Mouse (Mus musculus) forebrain, embryonic 15.5 days (tissue): Measurements from ENCODE around the gene Tmem106c. TPM values are rescaled to one million over a fixed set of nuclear protein-coding genes. Genes with fewer than 3 reads are reported as not detected.

Source experiments
- ATAC-seq: fragments of 200-750 bp; cut with Nextera tagmentation; replicated peaks from 2 replicates; pipeline ENCODE4 v1.8.0; 2017; ENCODE audit warnings: mild to moderate bottlenecking, moderate TSS enrichment, moderate library complexity
- H3K27ac ChIP-seq: fragments of 300-500 bp; sonication (generic); replicated peaks from 2 replicates; pipeline ENCODE4 v1.5.1; 2015; ENCODE audit warnings: mild to moderate bottlenecking, inconsistent platforms
- H3K27me3 ChIP-seq: fragments of 300-500 bp; sonication (generic); 2 replicates; pipeline ENCODE4 v1.6.1; 2015; ENCODE audit warnings: inconsistent platforms
- H3K36me3 ChIP-seq: fragments of 300-500 bp; sonication (generic); 2 replicates; pipeline ENCODE4 v1.6.1; 2015; ENCODE audit warnings: mild to moderate bottlenecking, inconsistent platforms
- H3K4me1 ChIP-seq: fragments of 300-500 bp; sonication (generic); 2 replicates; pipeline ENCODE4 v1.6.1; 2015; ENCODE audit warnings: inconsistent platforms
- H3K4me2 ChIP-seq: fragments of 300-500 bp; sonication (generic); replicated peaks from 2 replicates; pipeline ENCODE4 v1.6.1; 2015; ENCODE audit warnings: mild to moderate bottlenecking, inconsistent platforms
- H3K4me3 ChIP-seq: fragments of 300-500 bp; sonication (generic); 2 replicates; pipeline ENCODE4 v1.5.1; 2015; ENCODE audit warnings: mild to moderate bottlenecking, inconsistent platforms
- H3K9ac ChIP-seq: fragments of 300-500 bp; sonication (generic); replicated peaks from 2 replicates; pipeline ENCODE4 v1.6.1; 2015; ENCODE audit warnings: mild to moderate bottlenecking, inconsistent platforms
- H3K9me3 ChIP-seq: fragments of 300-500 bp; sonication (generic); 2 replicates; pipeline ENCODE4 v1.6.1; 2016; ENCODE audit warnings: inconsistent platforms
- WGBS: fragments of 180-500 bp; shearing (Covaris S2); methylation state at CpG from one replicate; pipeline ENCODE4 v1.1.7; 2015; ENCODE audit warnings: mixed read lengths; 5-methylcytosine and 5-hydroxymethylcytosine counted together
- polyA plus RNA-seq: library from polyadenylated mRNA; unstranded; fragments of >200 nt; fragmentation: Nextera tagmentation; extraction: Ambion mirVana; gene quantifications from 2 replicates; pipeline ENCODE4 v1.2.1, GENCODE M21; 2015

Tmem106c gene
- polyA plus RNA-seq, 1 experiment from 2014 or later: 66.2 TPM

DNA sequence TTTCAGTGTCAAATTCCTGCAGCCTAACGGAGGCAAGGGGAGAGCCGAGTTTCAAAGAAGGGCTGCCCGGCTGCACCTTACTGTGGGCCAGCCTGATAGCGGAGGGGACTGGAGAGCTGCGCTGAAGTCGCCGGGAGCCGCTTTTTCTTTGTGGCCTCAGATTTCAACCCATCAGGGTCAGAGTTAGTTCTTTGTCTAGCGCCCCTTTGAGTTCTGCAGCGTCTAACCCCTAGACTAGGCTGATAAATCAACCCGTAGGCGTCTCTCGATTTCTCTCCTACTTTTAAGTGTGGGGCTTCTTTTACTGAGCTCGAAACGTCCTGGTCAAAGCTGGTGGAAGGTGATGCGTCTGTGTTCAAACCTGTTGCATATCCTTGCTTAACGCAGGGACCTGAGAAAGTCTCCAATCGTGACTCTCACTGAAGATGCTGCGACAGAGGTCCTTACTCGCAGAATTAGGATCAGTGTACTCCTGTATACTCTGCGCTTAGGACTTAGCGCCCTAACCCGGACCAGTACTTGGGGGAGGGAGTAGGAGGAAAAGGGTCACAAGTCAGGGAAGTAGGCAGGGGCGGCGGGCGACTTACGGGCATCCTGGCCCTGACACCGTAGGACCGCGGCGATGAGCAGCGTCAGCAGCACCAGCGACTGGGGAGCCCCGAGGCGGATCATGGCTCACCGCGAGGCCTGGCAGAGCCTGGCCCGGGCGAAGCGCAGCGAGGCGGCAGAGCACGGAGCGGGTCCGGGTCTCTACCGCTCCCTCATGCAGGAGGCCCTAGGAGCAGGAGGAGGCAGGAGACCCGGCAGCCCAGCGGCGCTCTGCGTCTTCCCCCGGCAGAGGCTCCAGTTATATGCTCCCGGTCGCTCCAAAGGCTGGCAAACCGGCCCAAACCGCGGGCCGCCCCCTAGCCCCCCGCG lies 40.1 kb downstream of the Tmem106c start, which contains the start of gene Col2a1:
Gene Col2a1 (minus strand): TSS at position 874 of the 918 bp plus-strand sequence.
- Histone ChIP-seq H3K9ac (peak within 1 kb of the TSS; percentile 51), H3K36me3 (no peaks in the 10 kb centered on the region), H3K27me3 (peaks cover 37% of the 10 kb centered on the region; the same call in 1 of the 2 replicates), H3K27ac (0 out of 2 replicates have a peak within 1 kb of the TSS, but pooled peaks have one; percentile 31), H3K4me3 (peak within 1 kb of the TSS; percentile 44), H3K9me3 (no peaks in the 10 kb centered on the region), H3K4me2 (peak within 1 kb of the TSS; percentile 66), H3K4me1 (peaks cover 57% of the 10 kb centered on the region)
- peak; percentile 18; the same call in 1 of the 2 replicates for ATAC-seq
- under 1% methylated on average over 56 of the region's 59 CpGs for WGBS

DNA sequence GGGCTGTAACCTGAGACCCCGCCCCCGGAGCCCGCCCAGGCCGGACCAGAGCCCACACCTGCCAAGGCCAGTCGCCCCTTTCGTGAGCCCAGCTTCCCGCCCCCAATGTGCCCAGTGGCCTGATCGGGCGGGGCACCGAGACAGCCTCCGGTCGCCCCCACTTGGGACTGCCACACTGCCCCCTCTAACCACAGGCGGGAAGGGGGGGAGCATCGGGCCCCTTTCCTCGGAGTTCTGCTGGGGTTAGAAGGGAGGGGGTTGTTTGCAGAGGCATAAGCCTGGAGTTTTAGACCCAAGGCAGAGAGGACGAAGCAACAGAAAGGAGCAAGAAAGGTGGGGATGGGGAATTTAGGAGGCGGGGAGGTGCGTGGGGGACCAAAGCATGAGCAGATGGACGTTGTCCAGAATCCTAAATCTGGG lies 40.8 kb downstream of the Tmem106c start:
- H3K4me2 ChIP-seq: peak overlapping the region; percentile 66
- WGBS: 1% methylated on average over 19 of the region's 19 CpGs
- ATAC-seq: no peak

DNA sequence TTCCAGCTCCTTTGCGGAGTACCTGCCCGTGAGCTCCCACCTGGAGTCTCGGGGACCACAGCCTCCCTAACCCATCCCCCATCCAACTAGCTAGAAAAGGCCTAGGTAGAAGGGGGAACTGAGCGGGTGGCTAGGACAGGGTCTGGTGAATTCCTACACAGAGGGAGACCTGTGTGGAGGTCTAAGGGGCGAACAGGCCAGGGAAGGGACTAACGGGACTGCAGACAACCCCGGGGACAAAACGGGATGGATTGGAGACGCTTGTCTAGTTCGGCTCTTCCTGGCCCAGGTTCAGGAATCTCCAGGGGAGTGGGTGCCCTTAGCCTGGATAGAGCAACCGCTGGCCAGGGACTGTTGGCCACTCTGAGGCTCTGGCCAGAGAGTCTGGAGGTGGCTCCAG lies 41.2 kb downstream of the Tmem106c start:
- 16% methylated on average over 11 of the region's 11 CpGs for WGBS
- no peaks in the 10 kb centered on the region for H3K36me3 ChIP-seq
- H3K27ac ChIP-seq: no peak overlapping the region
- H3K9ac ChIP-seq: no peak overlapping the region
- 0 out of 2 replicates have a peak overlapping the region, but pooled peaks have one; percentile 44 for H3K4me3 ChIP-seq
- peaks cover 33% of the 10 kb centered on the region; the same call in 1 of the 2 replicates for H3K27me3 ChIP-seq
- no peaks in the 10 kb centered on the region for H3K9me3 ChIP-seq
- peak overlapping the region; percentile 66 for H3K4me2 ChIP-seq
- peaks cover 51% of the 10 kb centered on the region for H3K4me1 ChIP-seq
- no peak for ATAC-seq

More for the DNA sequence above, 40.8 kb downstream of the Tmem106c start:
- H3K27me3 ChIP-seq: peaks cover 33% of the 10 kb centered on the region; the same call in 1 of the 2 replicates
- no peak overlapping the region for H3K27ac ChIP-seq
- H3K4me1 ChIP-seq: peaks cover 55% of the 10 kb centered on the region
- H3K9me3 ChIP-seq: no peaks in the 10 kb centered on the region
- H3K4me3 ChIP-seq: peak overlapping the region; percentile 44
- peak overlapping the region; percentile 51 for H3K9ac ChIP-seq
- no peaks in the 10 kb centered on the region for H3K36me3 ChIP-seq

DNA sequence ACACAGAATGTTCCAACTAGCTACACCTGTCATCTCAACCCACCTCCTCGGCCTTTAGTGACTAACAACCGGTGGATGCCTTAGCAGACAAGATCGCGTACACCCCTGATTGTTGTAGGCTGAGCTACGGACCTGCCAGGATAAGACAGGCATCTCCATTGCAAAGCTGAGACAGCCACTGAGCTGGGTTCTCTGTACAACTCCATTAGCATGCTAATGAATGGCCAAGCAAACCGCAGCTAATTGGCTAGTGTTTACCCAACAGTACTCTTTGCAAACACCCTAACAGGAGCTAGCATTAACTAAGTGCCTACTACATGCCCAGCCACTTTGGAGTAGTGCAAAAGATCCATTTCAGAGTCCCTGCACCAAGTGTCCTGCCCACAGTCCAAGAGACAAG lies 48.8 kb downstream of the Tmem106c start:
- no peak overlapping the region for H3K4me2 ChIP-seq
- no peaks in the 10 kb centered on the region for H3K27me3 ChIP-seq
- ATAC-seq: no peak
- 34% methylated on average over 6 of the region's 6 CpGs for WGBS
- no peak overlapping the region for H3K4me3 ChIP-seq
- no peaks in the 10 kb centered on the region for H3K36me3 ChIP-seq
- H3K9me3 ChIP-seq: no peaks in the 10 kb centered on the region
- no peaks in the 10 kb centered on the region for H3K4me1 ChIP-seq
- H3K9ac ChIP-seq: no peak overlapping the region
- H3K27ac ChIP-seq: no peak overlapping the region

DNA sequence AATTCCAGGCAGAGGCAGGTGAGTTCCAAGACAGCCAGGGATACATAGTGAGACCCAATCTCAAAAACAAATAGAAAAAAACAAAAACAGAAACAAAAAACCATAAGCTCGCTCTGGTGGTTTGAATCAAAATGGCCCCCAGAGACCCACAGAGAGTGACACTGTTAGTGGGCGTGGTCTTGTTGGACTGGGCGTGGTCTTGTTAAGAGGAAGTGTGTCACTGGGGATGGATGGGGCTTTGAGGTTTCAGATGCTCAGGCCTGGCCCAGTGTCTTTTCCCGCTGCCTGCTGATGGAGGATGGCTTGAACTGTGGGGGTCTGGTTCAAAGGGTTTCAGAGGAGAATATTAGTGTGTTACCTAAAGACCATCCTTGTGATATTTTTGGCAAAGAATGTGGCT lies 53.9 kb downstream of the Tmem106c start:
- Histone ChIP-seq H3K9me3 (no peaks in the 10 kb centered on the region), H3K36me3 (no peaks in the 10 kb centered on the region), H3K27ac (no peak overlapping the region), H3K27me3 (no peaks in the 10 kb centered on the region), H3K9ac (no peak overlapping the region), H3K4me3 (no peak overlapping the region), H3K4me1 (no peaks in the 10 kb centered on the region), H3K4me2 (no peak overlapping the region)
- WGBS: 90% methylated on average over 4 of the region's 4 CpGs
- no peak for ATAC-seq

DNA sequence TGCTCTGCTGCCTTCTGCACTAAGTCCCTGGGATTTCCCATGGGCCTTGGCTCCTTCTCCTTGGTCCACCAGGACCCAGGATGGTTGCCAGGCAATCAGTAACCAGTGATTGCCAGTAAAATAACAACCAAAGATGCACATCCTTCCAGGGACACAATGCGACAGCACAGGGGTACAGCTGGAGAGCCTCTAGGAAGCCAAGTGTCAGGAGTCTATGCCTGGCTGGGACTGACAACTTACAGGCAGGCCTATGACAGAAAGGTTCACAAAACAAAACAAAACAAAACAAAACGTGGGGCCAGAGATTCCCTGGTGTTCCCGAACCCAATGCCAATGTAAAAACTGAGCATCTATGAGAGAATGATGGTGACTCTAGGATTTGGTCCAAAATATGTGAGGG lies 55.0 kb downstream of the Tmem106c start:
- Histone ChIP-seq H3K36me3 (no peaks in the 10 kb centered on the region), H3K27me3 (no peaks in the 10 kb centered on the region), H3K9ac (no peak overlapping the region), H3K4me2 (no peak overlapping the region), H3K4me1 (no peaks in the 10 kb centered on the region), H3K4me3 (no peak overlapping the region), H3K9me3 (no peaks in the 10 kb centered on the region), H3K27ac (no peak overlapping the region)
- no peak for ATAC-seq
- 61% methylated on average over 3 of the region's 3 CpGs for WGBS

Other genes starting within 250 kb of the Tmem106c start
- 0.22 TPM in 1 of 2 replicates, not detected in the other for gene Endou, start 232.9 kb upstream of the Tmem106c start, polyA plus RNA-seq
- gene Rapgef3, start 196.2 kb upstream of the Tmem106c start, polyA plus RNA-seq: 8.6 and 9.0 TPM in 2 replicates
- gene Slc48a1, start 185.7 kb upstream of the Tmem106c start, polyA plus RNA-seq: 64.9 and 66.6 TPM in 2 replicates
- 25.9 and 26.6 TPM in 2 replicates for gene Hdac7, start 119.7 kb upstream of the Tmem106c start, polyA plus RNA-seq
- 0.08 and 0.09 TPM in 2 replicates for gene Vdr, start 53.6 kb upstream of the Tmem106c start, polyA plus RNA-seq
- 25.6 and 25.8 TPM in 2 replicates for gene Col2a1, start 40.5 kb downstream of the Tmem106c start, polyA plus RNA-seq
- 84.2 and 84.4 TPM in 2 replicates for gene Pfkm, start 128.4 kb downstream of the Tmem106c start, polyA plus RNA-seq
- gene Senp1, start 129.5 kb downstream of the Tmem106c start, polyA plus RNA-seq: 25.4 and 26.2 TPM in 2 replicates
- gene Asb8, start 201.4 kb downstream of the Tmem106c start, polyA plus RNA-seq: 45.0 and 45.1 TPM in 2 replicates
- gene Ccdc184, start 203.0 kb downstream of the Tmem106c start, polyA plus RNA-seq: 31.2 and 39.1 TPM in 2 replicates
- not detected in 2 replicates for gene Olfr288, start 231.3 kb downstream of the Tmem106c start, polyA plus RNA-seq